Mouse (Mus musculus) heart, adult 9 months (tissue): Measurements from ENCODE around the gene Cntd1.

ENCODE experiments used
- DNase-seq, 2 experiments: peaks; one replicate each; pipeline ENCODE4 v3.0.0; 2022; ENCODE audit warnings: low spot score in 2 of 2

Cntd1 gene

DNA sequence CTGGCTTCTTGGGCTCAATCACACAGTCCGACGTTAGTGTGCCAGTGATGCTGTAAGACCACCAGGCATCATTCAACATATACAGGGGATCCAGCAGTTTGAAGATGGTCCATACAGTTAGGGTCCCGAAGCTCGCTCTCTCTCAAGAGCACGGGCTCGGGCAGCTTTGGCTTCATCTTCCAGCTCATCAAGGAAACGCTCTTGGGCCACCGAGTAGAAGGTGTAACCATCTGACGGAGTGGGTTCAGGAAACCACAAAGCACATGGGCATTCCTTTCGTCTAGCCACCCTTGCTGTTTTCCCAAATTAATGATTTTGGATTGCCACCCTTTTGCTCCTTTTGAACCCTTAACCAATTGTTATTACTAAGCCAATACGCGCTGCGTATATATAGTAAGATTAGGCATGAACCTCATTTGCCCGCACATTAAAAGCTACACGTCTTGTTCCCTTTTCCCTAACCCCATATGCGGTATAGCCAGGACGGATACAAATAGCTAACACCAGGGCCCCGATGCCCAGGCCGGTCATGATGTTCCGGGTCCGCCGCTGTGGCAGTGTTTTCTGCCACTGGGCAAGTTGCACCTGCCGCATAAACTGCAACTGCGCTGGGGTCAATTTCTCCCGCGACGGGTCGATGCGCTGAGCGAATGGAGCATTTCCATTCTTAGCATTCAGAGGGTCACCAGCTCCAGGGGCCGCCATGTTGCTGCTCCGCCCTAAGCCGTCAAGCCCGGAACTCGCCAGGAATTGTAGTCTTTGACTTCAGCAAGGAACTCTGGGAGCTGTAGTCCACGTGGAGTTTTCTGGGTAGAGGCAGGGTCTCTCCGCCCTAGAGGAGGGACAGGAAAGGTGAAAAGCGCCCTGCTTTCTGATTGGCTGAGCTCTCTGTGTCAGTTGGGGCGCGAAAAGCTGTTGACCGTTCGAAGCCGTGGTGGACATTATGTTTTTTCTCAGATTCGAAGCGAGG, at the start of gene Cntd1, which contains the start of gene Coa3:
Cntd1 (plus strand) TSS at position 790 of the 970 bp plus-strand sequence.
Coa3 (minus strand) TSS at position 892 of the 970 bp plus-strand sequence.
- DNase-seq: peak; percentile 86 to 87

GRCm38 (mm10) chr11:101229361-101229900, 49.4 kb upstream of the Cntd1 start:
- peak; percentile 28 to 50 for DNase-seq

DNA sequence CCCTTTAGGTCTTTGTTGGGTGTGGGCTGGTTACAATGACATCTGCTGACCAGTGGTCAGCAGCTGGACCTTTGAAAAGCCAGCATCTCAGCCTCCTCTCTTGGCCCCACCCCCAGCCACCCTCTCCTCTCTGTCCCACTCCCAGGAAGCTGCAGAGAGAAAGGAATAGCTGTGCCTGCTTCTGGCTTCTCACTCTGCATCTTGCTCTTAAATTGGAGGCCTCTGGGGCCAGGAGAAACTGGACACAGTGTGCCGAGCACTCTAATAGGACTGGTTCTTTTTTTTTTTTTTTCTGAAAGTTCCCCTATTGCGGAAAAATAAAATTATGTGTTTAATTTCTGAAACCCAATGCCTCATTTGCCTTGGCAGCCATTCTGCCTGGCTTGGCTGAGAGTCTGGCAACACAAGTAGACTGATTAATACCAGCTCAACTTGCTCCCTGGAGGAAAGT, 48.7 kb upstream of the Cntd1 start:
- DNase-seq: peak; percentile 73 to 79

DNA sequence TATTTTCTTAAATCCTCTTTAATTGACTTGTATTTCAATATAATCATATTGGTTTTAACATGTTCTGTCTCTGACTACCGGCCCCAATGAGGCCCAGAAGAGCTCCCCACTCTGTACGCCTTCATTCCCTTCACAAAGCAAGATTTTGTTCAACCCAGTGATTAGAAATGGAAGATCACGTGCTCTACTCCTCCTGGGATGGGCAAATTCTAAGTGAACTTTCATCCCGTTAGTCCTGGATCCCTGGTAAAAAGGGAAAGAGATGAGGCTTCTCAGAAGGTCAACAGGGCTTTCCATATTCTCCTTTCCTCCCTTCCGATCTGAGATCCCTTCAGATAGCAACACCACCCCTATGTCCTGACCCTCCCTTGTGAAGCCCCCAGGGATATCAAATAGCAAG, 48.3 kb upstream of the Cntd1 start:
- no peak for DNase-seq

DNA sequence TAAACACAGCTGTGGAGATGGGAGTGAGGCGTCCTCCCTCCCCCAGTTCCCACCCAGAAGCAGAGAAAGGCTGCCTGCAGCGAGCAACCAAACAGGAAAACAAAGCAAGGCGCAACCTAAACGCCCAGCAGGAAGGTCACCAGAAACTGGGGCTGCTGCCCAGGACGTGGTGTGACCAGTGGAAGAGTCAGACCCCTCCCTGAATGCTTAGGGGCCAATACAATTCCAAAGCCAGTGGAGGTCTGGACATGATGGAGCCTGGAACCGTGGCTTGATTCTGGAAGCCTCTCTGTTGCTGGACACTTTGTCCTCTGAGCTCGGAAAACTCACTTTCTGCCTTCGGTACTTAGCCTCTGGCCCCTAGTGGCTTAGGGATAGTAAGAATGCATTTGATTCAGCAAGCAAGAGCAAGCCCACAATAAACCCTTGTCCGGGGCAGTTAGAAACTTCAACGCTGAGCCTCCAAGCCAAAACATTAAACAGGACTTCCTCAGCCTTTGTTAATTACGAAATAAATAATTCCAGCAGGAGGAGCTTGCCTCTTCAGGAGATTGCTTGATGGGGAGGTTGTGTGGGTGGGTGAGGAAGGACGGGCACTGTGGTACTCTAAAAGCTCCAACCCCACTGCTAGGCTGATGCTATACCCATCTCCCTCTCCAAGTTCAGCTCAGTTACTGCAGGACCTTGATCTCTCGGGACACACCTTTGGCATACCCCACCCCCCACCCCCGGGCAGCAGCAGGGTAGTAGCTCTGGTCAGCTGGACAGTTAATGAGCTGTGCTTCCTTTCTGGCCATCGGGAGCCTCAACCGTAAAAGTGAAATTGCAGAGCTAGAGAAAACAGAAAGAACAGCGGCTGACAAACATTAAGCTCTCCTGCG, 47.6 kb upstream of the Cntd1 start:
- DNase-seq: peak; percentile 89 to 94

- DNase-seq: peak; percentile 82 to 83
Observed at GRCm38 (mm10) chr11:101232010-101232839, 46.6 kb upstream of the Cntd1 start.

DNA sequence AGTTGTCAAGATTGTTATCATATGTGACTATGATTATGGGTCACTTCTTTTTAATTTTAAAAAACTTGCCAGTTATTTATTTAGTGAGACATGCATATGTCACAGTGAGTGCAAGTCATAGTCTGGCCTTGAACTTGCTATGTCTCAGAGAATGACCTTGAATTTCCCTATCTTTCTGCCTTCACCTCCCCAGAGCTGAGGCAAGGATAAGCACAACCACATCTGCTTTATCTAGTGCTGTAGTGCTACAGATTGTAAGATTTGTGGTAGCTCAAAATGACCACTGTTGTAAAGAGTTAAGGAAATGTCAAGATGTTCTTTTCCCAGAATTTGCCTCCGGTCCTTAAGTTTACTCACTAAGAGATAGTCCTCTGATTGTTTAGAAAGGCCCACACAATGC, 45.6 kb upstream of the Cntd1 start:
- DNase-seq: no peak

GRCm38 (mm10) chr11:101234124-101234523, 44.7 kb upstream of the Cntd1 start:
- no peak for DNase-seq

DNA sequence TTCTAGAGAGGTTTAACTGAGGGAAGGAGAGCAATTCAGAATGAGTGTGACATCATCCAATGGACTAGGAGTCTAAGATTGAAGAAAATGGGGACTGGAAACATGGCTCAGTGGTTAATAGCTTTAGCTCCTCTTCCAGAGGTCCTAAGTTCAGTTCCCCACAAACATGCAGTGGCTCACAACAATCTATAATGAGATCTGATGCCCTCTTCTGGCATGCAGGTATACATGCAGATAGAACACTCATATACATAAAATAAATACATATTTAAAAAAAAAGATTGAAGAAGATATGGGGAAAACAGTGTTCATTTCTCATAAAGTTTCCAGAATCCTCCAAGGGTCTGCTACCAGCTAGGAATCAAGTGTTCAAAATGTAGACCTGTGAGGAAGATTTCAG, 43.4 kb upstream of the Cntd1 start:
- no peak for DNase-seq

DNA sequence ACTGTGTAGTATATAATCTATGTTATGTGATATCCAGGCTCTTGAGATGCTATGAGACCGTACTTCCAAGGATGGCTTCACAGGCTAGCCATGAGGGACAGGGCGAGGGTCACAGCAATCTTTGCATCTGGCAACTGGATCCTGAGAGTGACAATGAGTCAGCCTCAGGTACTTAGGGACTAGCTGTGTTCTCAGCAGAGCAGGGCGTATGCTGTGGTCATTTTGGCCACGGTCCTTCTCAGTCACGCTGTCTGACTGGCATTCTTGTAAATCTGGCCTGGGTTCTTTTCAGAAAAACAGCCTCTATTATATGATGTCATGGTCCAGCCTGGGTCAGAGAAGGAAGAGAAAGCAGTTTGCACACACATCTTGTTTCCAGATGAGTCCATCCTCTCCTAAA, 42.0 kb upstream of the Cntd1 start:
- DNase-seq: peak in 1 of 2 experiments; percentile 17

DNA sequence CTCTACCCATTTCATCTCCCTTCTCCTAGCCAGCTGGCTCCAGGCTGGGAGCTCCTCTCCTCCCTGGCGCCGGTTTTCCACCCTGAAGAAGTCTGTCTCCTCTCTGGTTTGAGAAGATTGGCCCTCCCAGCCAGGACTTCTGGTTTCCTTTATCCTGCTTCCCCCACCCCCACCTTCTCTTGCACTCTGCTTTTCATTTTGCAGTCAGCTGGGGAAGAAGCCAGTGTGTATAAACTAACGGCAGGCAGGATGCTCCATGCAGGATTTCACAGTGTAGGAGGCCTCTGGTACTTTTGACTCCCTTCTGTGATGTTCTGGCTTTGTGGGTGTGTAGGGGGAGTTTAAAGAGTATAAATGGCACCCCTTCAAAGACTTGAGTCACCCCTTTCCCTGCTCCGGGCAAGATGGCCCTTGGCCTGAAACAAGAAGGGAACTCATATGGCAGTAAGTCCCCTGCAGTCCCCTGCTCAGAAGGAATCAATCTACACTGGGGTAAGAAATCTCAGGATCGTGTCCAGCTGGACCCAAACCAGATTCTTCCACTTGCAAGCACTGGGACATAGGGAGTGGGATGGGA, 40.7 kb upstream of the Cntd1 start:
- peak; percentile 24 to 36 for DNase-seq

GRCm38 (mm10) chr11:101245071-101245470, 33.7 kb upstream of the Cntd1 start:
- peak; percentile 79 to 81 for DNase-seq

- peak; percentile 72 to 80 for DNase-seq
Observed at GRCm38 (mm10) chr11:101245855-101246701, 32.7 kb upstream of the Cntd1 start, which contains the start of gene Ramp2. Ramp2 (plus strand) TSS chr11:101246028.

GRCm38 (mm10) chr11:101246702-101247012, 32.2 kb upstream of the Cntd1 start:
- peak in 1 of 2 experiments; percentile 57 for DNase-seq

DNA sequence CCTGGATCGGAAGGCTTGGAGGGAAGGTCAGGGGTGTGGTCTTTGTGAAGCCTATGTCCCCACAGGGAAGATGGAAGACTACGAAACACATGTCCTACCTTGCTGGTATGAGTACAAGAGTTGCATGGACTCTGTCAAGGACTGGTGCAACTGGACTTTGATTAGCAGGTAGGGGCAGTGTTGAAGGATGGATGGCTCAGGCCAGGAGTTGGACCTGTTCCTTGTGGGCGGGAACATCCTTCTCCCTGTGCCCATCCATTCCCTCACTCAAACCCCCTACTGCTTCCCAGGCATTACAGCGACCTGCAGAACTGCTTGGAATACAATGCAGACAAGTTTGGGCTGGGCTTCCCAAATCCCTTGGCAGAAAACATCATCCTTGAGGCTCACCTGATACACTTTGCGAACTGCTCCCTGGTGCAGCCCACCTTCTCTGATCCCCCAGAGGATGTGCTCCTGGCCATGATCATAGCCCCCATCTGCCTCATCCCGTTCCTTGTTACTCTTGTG, 31.2 kb upstream of the Cntd1 start:
- DNase-seq: no peak

DNA sequence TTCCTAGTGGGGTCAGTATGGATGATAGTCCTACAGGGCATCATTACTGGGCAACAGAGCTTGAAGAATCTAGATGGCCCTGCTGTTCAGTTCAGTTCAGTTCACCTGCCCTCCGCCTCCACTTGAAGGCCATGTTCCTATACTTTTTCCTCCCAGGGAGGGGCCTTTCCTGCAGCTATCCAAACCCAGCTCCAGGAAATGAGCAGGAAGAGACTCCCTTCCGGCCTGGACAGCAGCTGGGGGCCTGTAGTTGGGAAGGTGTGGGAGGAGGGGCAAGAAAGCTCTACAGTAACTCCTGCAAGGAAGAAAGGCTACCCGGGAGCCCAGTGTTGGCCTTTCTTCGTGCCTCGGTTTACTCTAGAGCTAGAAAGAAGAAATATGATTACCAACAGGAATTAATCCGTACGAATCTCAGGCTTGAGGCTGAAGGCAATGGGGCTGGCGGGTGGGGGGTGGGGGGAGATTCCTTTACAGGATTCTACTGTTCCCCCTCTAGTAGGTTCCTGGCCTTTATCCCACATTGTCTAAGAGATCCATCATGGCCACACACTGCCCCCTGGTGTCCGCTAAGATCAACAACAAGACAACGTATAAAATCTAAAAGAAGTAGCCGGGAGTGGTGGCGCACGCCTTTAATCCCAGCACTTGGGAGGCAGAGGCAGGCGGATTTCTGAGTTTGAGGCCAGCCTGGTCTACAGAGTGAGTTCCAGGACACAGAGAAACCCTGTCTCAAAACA, 30.4 kb upstream of the Cntd1 start:
- DNase-seq: peak; percentile 78 to 84

GRCm38 (mm10) chr11:101251031-101251430, 27.8 kb upstream of the Cntd1 start:
- no peak for DNase-seq

DNA sequence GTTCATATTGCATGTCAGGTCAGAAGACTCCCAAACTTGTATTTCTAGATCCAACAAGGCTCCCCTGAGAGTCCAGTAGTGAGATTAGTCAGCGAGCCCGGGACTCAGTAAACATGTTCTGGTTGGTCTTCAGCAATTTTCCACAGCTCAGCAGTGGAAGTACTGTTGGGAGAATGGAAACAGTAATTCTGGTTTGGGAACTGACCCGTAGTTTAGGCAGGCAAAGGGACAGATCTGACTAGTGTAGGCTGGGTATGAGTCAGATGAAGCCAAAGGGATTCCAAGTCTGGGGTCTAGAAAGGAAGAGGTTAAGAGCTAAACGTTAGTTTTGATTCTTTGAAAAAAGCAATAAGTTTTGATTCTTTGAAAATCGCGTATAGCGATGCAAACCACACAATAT, 25.9 kb upstream of the Cntd1 start:
- peak in 1 of 2 experiments; percentile 34 for DNase-seq
